Mouse (Mus musculus) liver, embryonic 14.5 days (tissue): ENCODE measurements at regions not wholly inside any gene's neighbourhood (a gene's known extent, or its start where the extent isn't known, plus 50 kb on each side); places are given as distances from the start of the nearest gene placed in this dataset.

Experiments used
- CTCF ChIP-seq: IDR thresholded peaks from 2 replicates; pipeline ENCODE4 v1.5.1; 2016; ENCODE audit warnings: antibody characterized with exemption, low read depth, control low read depth
- EP300 ChIP-seq: IDR thresholded peaks from 2 replicates; pipeline ENCODE4 v1.6.1; 2016; ENCODE audit warnings: antibody characterized with exemption, low read depth

DNA sequence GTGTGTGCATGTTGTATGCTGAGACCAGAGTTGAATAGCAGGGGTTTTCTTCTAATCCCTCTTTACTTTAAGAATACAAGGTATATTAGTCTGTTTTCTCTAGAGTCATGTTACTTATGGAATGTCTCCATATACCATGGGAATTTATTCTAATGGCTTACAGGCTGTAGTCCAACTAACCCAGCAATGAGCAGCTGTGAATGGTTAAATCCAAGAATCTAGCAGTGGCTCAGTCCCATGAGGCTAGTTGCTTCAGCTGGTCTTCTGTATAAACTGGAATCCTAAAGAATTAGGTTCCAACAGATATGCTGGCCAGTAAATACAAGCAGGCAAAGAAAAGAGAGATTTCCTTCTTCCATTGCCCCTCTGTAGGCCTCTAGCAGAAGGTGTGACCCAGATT lies 99.7 kb upstream of the Hs6st1 start:
- TF ChIP-seq CTCF (no peak), EP300 (no peak)
